Mouse (Mus musculus): ENCODE results near the gene Lgmn.

The Lgmn gene

DNA sequence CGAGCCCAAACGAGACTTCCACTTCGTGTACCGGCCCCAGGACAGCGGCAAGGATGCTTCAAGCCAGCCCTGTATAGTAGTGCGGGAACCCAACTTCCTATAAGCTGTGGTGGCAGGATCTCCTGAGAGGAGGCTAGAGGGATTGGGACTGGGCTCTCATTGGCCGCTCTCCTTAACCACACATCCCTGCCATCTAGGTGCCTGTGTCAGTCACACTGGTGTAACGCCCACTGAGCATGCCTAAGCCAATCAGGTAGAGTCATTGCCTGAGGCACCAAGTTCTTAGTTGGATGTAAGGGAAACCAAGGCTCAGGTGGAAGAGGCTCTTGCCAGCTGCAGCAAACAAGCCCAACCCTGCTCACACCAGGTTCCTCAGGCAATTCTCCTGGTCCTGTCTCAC is 49.6 kb downstream of the Lgmn start:
- no peak for DNase-seq (ENCODE audit: low read depth)

DNA sequence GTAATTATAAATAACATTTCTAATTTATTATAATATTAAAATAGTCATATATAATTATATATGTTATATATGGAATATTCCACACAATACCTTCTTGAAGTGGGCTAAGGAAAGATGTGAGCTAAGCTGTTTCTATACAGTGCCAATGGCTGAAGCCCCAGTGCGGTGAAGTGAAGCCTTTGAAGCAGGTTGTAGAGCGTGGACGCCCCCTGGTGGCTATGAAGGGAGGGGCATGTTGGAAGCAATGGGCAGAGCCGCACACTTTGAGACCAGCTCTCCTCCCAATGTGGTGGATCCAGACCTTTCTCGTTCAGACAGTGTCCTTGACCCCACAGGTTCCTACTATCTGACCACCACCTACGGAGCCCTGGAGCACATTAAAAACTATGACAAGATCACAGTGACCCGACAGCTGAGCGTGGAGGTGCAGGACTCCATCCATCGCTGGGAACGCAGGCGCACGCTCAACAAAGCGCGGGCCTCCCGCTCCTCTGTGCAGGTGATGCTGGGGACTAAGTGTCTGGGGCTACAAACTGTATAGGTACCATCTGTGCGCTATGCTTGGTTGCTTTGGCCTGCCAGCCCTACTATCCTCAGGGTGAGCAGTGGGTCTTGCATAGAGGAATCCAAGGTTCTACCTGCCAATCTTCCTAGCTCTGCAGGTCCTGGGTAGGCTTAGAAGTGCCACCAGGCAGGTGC is 52.2 kb downstream of the Lgmn start:
- peak; percentile 90 for DNase-seq (ENCODE audit: low read depth)

DNA sequence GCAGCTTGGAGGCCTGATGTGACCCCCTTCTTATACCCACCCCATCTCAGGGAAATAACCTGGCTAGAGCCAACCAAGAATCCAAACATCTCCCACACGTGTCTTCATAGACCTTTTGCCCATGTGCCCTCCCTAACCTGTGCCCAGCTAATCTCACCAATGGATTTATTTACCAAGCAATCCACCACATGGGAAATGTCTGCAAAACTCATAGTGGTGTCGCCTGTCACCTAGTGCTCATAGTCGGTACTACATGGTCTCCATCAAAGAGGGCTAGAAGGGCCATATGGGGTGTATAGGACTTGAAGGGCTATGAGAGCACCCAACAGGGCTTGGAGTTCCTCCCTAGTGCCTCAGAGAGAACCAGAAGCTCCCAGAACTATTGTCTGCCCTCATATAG is 54.8 kb downstream of the Lgmn start:
- peak; percentile 75 for DNase-seq (ENCODE audit: low read depth)

DNA sequence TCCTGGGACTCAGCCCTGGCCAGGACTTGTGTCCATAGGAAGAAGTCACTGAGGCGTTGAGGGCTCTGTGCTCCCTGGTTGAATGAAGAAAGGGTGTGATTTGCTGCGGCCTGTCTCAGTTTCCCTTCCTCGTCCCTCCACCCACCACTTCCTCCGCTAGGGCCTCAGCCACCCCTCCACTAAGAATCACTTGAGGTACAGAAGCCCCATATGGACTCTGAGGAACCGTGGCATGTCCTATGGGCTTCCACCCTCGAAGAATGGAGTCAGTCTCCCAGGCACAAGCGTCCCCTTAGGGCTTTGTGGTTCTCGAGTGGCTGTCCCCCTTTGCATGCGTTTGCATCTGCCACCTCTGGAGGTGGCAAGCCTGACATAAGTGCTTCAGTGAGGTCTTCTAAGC is 56.3 kb downstream of the Lgmn start:
- no peak for DNase-seq (ENCODE audit: low read depth)

DNA sequence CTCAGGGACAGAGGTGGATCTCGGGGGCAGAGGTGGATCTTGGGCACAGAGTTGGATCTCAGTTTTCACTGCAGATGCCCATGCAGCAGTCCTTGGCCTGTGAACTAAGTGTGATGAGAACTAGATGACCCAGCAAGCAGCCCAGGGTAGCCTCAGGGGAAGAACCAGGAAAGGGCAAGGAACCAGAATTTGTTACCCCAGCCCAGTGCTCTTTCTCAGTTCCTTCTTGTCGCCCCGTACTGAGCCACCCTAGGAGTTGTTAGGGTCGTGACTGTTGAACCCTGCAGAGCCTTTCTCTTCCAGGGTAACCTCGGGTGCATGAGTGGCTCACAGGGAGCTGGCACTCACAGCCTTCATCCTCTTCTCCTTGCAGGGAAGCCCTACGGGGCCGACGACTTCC is 57.4 kb downstream of the Lgmn start:
- DNase-seq (ENCODE audit: low read depth), result no peak

DNA sequence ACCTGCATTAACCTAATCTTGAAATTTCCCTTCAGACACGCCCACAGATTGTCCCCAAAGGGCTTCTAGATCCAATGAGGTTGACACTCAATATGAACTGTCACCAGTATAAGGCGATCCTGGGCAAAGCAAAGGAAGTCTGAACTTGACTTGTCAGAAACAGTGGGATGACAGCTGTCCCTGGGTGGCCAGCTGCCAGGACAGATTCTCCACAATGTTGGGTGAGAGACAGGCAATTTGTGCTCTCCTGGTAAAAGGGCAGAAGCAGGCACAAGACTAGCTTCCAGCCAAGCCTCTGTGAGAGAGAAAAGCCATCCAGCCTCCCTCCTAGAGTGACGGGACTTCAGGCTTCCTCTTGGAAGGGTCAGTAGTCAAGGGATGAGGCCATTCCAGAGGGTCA is 67.3 kb downstream of the Lgmn start:
- no peak for DNase-seq (ENCODE audit: low read depth)

DNA sequence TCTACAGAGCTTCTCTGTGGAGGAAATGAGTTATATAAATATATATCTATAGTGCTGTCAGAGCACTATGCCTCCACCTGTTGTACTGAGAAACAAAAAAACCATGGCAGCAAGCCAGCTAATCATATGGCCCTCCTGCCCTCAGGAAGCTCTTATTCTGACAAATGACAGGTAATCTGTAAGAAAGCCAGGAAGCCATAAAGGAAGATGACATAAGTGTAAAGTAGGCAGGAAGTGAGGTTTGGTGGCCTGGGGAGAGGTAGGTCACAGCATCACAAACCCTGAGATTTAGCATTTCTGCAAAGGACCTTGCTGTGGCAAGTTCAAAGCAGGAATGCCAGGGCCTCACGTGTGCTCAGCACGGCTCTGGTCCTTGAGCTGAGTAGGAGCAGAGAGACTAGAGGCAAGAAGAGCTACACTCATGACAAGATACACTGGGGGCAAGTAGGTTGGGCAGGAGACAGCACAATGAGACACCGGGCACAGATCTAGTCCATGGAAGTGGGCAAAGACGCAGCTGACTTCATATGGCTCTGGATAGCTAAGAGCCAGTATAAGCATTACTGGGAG is 68.6 kb downstream of the Lgmn start:
- peak; percentile 86 for DNase-seq (ENCODE audit: low read depth)

DNA sequence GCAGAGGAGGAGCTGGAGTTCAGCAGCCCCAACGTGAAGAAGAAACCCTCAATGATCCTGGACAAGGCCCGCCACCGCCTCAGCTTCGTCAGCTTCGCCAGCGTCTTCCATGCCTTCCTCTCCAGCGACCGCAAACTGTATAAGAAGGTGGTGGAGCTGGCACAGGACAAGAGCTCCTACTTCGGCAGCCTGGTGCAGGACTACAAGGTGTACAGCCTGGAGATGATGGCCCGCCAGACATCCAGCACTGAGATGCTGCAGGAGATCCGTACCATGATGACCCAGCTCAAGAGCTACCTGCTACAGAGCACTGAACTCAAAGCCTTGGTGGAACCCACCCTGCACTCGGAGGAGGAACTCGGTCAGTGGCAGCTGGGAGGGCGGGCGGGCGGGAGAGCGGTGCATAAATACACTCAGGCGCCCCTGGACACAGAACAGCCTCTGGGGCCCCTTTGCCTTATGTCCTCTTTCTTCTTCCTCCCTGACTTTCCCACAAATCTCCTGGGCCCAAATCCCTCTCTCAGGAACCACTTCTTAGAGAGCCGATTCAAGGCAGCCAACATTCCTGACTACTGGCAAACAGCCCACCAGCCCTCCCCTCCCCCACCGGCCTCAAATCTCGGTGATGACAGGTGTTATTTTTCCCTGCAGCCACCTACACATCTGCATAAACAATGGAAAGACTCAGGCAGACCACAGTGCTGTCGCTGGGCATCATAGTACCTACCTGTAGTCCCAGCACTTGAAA is 70.0 kb downstream of the Lgmn start:
- DNase-seq (ENCODE audit: low read depth), result peak; percentile 43

DNA sequence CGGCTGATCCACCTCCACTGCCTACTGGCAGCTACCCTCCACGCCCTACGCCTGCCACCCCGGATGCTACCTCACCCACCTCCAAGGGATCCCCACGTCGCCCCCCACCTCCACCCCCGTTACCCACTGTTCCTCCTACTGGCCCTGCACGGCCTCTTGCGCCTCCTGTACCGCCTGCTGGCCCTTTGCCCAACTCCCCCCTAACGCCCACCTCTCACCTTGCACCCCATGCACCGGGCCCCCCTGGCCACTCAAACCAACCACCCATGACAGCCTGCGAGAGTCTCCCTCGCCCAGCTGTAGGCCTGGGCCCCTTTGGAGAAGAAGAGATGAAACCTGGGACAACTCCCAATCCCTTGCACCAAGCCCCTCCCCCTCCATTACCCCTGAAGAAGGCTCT is 71.1 kb downstream of the Lgmn start:
- no peak for DNase-seq (ENCODE audit: low read depth)

DNA sequence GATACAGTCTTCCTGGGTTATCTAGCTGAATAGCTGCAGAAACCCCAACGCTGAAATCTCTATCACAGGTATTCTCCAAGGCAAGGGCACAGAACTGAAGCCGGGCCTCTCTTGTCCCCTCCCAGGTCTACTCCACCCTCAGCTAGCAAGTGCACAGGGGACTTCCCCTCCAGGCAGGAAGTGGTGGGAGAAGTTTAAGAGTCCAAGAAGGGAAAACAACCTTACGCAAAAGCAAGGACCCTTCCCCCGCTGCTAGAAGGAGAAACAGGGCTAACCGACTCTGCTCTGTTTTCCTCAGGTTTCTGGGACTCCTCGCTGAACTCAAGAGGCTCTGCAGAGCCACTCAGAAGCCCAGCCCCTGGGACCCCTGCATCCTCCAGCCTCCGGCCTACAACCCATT is 71.5 kb downstream of the Lgmn start:
- peak; percentile 87 for DNase-seq (ENCODE audit: low read depth)

DNA sequence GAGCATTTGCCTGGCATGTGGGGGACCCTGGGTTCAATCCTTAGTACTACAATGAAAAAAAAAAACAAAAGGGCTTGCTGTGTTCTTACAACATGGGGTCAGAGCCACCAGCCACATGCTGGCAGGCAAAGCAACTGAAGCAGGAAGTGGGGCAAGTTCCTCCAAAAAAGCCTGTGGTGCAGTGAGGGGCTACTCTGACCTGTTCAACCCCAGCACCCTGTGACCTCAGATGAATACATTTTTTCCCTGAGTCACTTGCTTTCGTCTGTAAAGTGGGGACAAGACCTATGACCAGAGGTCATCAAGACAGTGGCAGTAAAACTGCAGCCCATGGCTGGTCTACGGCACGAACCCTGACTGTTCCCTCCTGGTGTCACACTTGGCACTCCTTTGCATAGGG is 72.5 kb downstream of the Lgmn start:
- peak; percentile 29 for DNase-seq (ENCODE audit: low read depth)

DNA sequence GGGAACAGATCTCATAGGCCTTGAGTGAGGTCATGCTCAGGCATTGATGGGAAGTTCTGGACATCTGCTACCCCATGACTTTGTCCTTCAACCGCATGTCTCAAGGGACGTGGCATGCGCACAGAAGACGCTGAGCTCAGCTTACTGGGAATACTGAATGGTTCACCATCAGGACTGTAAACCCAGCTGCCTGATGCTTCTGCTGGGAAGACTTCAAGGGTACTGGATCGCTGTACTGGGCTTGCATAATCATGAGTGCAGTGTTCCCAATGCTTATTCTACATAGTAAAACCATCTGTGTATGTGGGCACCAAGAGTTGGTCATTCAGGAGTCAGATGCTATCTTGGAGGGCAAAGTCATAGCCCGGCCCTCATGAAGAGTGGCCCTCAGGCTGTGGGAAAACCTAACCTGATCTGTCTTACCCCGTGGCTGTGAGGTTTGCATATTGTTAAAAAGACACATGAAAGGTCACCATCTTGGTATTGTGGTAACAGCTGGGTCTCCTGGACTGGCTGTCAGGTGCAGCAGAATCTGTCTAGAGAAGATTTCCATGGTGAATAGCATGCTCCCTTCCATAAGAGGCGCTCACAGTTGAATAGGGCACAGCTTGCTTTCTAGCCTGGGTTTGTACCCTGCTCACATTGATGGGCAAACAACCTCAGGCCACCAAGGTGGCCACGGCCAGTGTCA is 73.3 kb downstream of the Lgmn start:
- DNase-seq (ENCODE audit: low read depth), result no peak

DNA sequence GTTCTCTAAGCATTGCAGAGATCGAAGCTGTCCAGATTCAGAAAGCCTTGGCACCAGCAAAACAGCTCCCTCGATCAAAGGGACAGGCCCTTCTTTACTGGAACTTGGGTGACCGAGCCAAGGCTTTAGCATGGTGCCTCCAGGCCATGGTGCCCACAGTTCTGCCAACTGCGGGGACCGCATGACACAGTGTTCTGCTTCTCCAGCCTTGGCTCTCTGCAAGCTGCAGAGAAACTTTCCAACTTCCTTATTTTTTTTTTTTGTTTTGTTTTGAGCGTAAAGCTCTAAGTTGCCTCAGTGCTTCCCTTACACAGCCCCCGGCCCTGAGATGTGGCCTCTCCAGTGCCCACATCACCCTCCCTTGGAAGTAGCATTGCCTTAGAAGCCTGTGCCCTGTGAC is 74.6 kb downstream of the Lgmn start:
- no peak for DNase-seq (ENCODE audit: low read depth)

DNA sequence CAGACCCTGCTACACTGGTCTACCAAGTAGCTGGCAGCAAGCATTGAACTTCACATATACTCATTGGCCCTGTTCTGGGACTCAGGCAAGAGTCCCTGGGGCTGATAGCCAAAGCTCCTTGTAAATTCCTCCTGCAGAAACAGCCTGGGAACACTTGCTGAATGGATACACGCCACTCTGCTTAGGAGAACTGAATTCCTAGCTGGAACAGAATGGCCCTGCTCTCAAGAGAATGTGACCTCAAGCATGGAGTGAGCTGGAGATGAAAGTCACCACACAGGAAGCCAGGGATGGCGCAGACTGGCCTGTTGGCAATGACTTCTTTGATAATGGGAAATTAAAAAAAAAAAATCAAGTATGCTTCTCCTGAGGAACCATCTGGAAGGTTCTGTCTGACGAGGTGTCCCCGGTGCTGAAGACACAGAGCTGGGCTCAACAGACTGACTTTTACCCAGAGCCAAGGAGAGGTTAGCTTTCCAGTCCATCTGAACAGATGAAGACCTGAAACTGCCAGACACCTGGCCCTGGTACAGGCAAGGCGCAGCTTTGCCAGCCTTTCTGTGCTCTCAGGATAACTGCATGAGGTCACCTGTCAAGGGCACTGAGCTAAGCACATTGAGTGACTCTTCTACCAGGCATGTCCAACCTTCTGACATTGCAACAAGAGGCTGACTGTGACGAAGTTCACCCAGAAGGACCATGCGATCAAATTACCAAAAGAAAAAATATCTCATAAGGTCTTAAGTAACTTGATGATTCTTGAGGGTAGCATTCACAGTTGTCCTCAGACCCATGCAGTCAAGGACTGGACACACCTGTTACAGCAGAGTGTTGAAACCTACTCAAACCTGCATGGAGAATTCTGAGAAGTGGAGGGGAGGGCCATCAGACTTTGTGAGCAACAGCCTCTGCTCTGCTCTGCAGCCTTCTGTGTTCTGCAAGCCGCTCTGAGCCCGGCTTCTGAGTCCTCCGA is 78.1 kb downstream of the Lgmn start:
- no peak for DNase-seq (ENCODE audit: low read depth)

DNA sequence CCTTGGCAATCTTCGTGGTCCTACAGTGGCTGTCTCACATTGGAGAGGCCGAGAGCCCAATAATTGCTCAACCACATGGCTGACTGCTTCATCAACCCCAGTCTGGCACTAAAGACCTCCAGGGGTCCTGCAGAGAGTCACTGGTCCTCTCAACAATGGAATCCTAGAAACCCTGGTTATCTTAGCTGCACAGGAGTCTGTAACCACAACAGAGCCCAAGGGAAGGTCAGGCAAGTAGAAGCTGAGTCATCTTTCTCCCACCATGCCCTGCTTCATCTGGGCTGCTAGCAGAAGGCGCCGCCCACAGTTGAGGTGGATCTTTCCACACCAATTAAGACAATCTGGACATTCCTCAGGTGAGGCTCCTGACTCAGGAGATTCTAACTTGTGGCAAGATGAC is 80.2 kb downstream of the Lgmn start:
- no peak for DNase-seq (ENCODE audit: low read depth)

DNA sequence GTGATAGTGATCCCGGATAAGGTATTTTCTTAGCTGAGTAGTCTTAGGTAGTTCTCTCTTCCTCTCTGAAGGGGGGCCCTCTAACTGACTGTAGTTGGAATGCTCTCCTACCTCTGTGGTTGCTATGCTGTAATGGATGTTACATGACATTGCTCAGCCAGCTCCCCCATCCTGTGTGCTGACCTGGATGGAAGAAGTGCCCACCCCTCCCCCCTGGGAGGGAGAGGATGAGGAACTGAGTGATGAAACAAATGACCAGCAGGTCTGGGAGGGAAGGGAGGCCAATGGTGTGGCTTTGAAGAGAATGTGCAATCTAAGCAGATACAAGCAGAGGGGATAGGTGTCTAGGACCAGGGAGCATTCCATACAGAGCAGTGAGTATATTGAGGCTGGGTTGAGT is 82.8 kb downstream of the Lgmn start:
- DNase-seq (ENCODE audit: low read depth), result no peak

DNA sequence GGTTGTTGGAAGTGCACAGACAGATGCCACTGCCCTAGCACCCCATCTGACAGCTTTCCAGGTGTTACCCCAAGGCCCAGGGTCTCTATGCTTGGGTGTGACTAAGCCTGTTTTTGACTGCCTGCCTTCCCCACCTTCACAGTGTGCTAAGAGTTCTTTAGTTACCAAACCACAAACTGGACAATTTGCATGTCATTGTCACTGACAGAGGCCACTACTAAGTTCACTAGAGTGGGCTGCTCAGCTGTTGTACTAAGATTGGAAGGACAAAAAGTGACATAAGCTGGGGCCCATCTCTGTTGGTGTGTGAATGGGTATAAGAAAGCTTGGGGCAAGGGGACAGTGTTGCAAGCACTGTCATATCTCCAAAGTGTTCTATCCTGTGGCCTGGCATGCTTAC is 83.8 kb downstream of the Lgmn start:
- DNase-seq (ENCODE audit: low read depth), result no peak

DNA sequence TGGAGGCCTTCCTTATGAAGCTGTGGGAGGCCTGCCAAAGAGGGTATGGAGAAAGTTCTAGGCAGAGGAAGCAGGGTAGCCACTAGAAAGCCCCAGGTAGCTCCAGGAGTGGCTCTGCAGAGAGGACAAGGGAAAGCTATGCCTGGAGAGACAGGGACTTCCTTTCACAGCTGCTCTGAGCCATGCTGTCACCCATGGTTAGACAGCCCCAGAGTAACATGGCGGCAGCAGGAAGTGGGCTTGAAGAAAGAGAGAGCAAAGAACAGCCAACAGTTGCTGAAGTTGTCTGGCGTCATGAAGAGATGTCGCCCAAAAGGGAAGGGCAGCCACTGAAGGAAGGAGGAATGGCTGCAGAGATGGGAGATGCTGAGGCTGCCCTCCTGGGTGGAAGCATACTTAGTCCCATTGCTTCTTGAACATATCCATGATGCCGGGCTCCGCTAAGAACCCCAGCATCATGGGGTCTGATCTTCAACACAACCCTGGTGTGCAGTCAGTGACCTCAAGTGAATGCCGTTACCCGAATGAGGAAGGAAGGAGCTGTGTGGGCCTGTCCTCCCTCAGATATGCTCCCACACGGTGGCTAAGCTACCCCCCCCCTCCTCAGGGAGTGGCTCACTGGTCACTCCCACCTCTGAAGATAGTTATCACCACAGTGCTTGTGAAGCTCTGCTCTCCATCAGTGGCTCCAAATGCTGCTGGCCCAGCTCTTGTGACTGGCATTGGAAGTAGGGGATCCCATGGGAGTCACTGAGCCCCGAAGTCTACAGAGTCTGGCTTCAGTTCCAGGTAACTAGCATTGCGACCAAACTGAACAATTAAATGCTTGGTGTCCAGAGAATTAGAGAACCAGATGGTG is 85.3 kb downstream of the Lgmn start:
- no peak for DNase-seq (ENCODE audit: low read depth)

DNA sequence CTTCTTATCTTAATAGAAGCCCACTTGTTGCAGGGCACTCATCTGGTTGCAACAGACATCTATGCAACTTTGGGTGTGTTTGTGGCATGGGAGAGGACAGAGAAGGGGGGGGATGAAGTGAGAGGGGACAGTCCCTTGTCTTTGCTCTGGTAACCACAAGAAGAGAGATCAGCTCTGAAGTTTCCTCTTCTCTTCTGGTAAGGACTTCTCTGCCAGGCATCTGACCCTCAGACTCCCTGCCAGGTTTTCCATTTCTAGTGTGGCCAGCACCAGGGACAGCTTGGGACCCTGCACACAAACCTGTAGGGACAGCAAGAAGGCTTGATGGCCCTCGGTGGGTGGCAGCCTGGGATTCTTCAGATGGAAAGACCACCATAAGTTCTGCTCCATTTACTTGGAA is 88.6 kb downstream of the Lgmn start:
- DNase-seq (ENCODE audit: low read depth), result no peak

DNA sequence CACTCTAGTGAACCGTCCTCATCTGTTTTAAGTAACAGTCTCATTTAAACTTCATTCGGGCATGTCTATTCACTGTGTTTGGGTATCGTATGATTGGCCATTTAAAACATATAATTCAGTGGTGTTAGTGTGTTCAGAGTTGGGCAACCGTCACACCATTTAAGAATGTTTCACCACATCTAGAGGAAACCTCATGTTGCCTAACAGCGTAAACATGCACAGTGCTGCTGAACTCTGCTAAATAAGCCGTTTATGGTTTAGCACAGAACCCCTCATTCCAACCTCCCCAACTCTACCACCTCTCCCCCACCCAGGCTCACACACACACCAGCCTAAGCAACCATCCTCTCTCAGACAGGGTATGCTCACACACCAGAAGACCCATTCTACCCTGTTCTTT is 91.2 kb downstream of the Lgmn start:
- no peak for DNase-seq (ENCODE audit: low read depth)

DNA sequence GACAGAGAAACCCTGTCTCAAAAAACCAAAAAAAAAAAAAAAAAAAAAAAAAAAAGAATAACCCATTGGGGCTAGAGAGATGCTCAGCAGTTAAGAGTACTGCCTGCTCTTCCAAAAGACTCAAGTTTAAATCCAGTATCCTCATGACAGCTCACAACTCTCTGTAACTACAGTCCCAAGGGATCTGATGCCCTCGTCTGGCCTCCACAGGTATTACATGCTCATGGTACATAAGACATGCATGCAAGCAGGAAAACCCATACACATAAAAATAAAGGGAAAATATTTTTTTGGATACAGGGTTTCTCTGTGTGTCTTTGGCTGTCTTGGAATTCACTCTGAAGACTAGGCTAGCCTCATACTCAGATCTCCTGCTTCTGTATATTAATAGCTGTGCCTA is 93.1 kb downstream of the Lgmn start:
- DNase-seq (ENCODE audit: low read depth), result peak; percentile 79
